ENCODE assay signal across 10 mouse cellular contexts in genomic region chr8:122805349-122805748, GRCm38 (mm10). TPM values are rescaled to one million over a fixed set of nuclear protein-coding genes. Genes with fewer than 3 reads are reported as not detected.
DNase-seq lines count a peak whose midpoint lies in the region; ATAC-seq and TF ChIP-seq lines count a peak whose summit lies in the region.
"Had no signal": no experiment of that assay in that cellular context is flagged by ENCODE, and none has a peak within 500 bp of the region (broad histone marks: within the 10 kb centered on the region; RNA-seq: fewer than 3 reads in every experiment).

No protein-coding gene starts in this region.

- H3K4me1 ChIP-seq in hindbrain, embryonic 15.5 days (replicated peaks): peaks cover 57% of the 10 kb centered on the region
- H3K4me1 ChIP-seq in midbrain, embryonic 16.5 days (ENCODE audit: control insufficient read depth, insufficient read depth, low read length): peaks cover 53% of the 10 kb centered on the region

- no peaks in the 10 kb centered on the region for H3K27me3 ChIP-seq in hindbrain, embryonic 15.5 days
- H3K27me3 ChIP-seq in midbrain, embryonic 16.5 days (ENCODE audit: control insufficient read depth, insufficient read depth, low read depth, low read length): no peaks in the 10 kb centered on the region

- ATAC-seq in hindbrain, embryonic 15.5 days (ENCODE audit: low FRiP score, low read depth): peak; percentile 60
- peak; percentile 50 for ATAC-seq in midbrain, embryonic 16.5 days

- no peak overlapping the region for H3K9ac ChIP-seq in hindbrain, embryonic 15.5 days
- H3K9ac ChIP-seq in midbrain, embryonic 16.5 days (ENCODE audit: low read depth, low read length): no peak overlapping the region

- no peak overlapping the region for H3K4me3 ChIP-seq in hindbrain, embryonic 15.5 days
- no peak overlapping the region for H3K4me3 ChIP-seq in midbrain, embryonic 16.5 days (ENCODE audit: low read depth, low read length)
- no peak overlapping the region for H3K4me3 ChIP-seq in gastrocnemius, adult 2 months

- no peaks in the 10 kb centered on the region for H3K36me3 ChIP-seq in hindbrain, embryonic 15.5 days
- H3K36me3 ChIP-seq in midbrain, embryonic 16.5 days (ENCODE audit: control insufficient read depth, insufficient read depth, low read length): 0 out of 2 replicates have a peak, but pooled peaks cover 2% of the 10 kb centered on the region

- peak overlapping the region; percentile 84 for H3K27ac ChIP-seq in hindbrain, embryonic 15.5 days (replicated peaks)
- peak overlapping the region; percentile 84 for H3K27ac ChIP-seq in midbrain, embryonic 16.5 days (ENCODE audit: low read length)
- no peak overlapping the region for H3K27ac ChIP-seq in gastrocnemius, adult 2 months
- H3K27ac ChIP-seq: macrophage had no signal

- no peaks in the 10 kb centered on the region for H3K9me3 ChIP-seq in hindbrain, embryonic 15.5 days
- no peaks in the 10 kb centered on the region for H3K9me3 ChIP-seq in midbrain, embryonic 16.5 days (replicated peaks; ENCODE audit: control insufficient read depth, low read length, poor library complexity, severe bottlenecking)

- H3K4me2 ChIP-seq in hindbrain, embryonic 15.5 days: no peak overlapping the region
- no peak overlapping the region for H3K4me2 ChIP-seq in midbrain, embryonic 16.5 days (ENCODE audit: low read length)

- WGBS in hindbrain, embryonic 15.5 days: 20% methylated on average over 3 of the region's 3 CpGs
- WGBS in midbrain, embryonic 16.5 days: 8% methylated on average over 3 of the region's 3 CpGs

- peak; percentile 54 for DNase-seq in adrenal gland, postnatal 10 days
- no peak for DNase-seq in adrenal gland, adult 8-10 months
- DNase-seq in cerebellum, adult 8-10 months: peak; percentile 58
- no peak for DNase-seq in thymus, postnatal 14 days
- DNase-seq in gastrocnemius, postnatal 25 days: no peak
- DNase-seq in gastrocnemius, adult 2 months: no peak

- intact Hi-C loops in gastrocnemius, adult 2 months (cut with DNase I): no loop called here

- no peak for TF ChIP-seq CTCF in gastrocnemius, adult 2 months (IDR thresholded peaks at IDR 0.05)

RNA-seq across cellular contexts. Expression of gene Acsf3, which starts 30.1 kb away (rescaled TPM):
- 10 to 100 TPM; 54.3 to 64.8 TPM for total RNA-seq in adrenal gland, postnatal 10 days (2021)
- total RNA-seq in adrenal gland, adult 8-10 months (2022): 10 to 100 TPM; 38.4 to 44.5 (median 41.2) TPM
- polyA plus RNA-seq in hindbrain, embryonic 15.5 days (2015; fragmentation: Nextera tagmentation; extraction: Ambion mirVana): 15.6 and 17.1 TPM in 2 replicates
- polyA plus RNA-seq in midbrain, embryonic 16.5 days (2015; fragmentation: Nextera tagmentation; extraction: Ambion mirVana): 15.1 and 18.0 TPM in 2 replicates
- 10 to 100 TPM; 12.9 to 13.3 TPM for total RNA-seq in gastrocnemius, postnatal 25 days (2021)
- total RNA-seq in gastrocnemius, adult 2 months (2021): 10 to 100 TPM; 11.1 to 16.4 TPM

RNA-seq across cellular contexts. Expression of gene Cdh15, which starts 42.4 kb away (rescaled TPM):
- 1 to 10 TPM in 1 of 2 experiments, under 1 TPM in 1; 0.75 to 1.9 TPM for total RNA-seq in adrenal gland, postnatal 10 days (2021)
- total RNA-seq in adrenal gland, adult 8-10 months (2022): 1 to 10 TPM in 3 of 4 experiments, under 1 TPM in 1; 0.55 to 1.2 (median 1.2) TPM
- polyA plus RNA-seq in hindbrain, embryonic 15.5 days (2015; fragmentation: Nextera tagmentation; extraction: Ambion mirVana): 1.8 and 2.1 TPM in 2 replicates
- polyA plus RNA-seq in midbrain, embryonic 16.5 days (2015; fragmentation: Nextera tagmentation; extraction: Ambion mirVana): 2.2 and 2.9 TPM in 2 replicates
- total RNA-seq in gastrocnemius, postnatal 25 days (2021): 10 to 100 TPM; 16.5 to 17.2 TPM
- 10 to 100 TPM; 19.0 to 22.8 TPM for total RNA-seq in gastrocnemius, adult 2 months (2021)
- polyA plus RNA-seq: heart, postnatal 0 days; macrophage had no signal

Comparison
In these comparisons a context has a peak if more than half of its experiments do, and no peak if none do; other contexts are left out.
1. DNase-seq: peak in adrenal gland, postnatal 10 days (single experiment) and cerebellum, adult 8-10 months (single experiment); none in adrenal gland, adult 8-10 months (single experiment), thymus, postnatal 14 days (single experiment), gastrocnemius, postnatal 25 days (single experiment) and gastrocnemius, adult 2 months (single experiment).
2. RNA of gene Cdh15, which starts 42.4 kb away (total RNA-seq): 19.0 to 22.8 TPM in gastrocnemius, adult 2 months and 16.5 to 17.2 TPM in gastrocnemius, postnatal 25 days; 0.75 to 1.9 TPM in adrenal gland, postnatal 10 days and 0.55 to 1.2 TPM in adrenal gland, adult 8-10 months; every median in the first group is over 4 times any median in the second.